Mouse (Mus musculus): ENCODE measurements around the gene Vat1l. TPM values are rescaled to one million over a fixed set of nuclear protein-coding genes. Genes with fewer than 3 reads are reported as not detected.
A peak's percentile ranks its signal among the peaks of the same experiment; 100 is the strongest.

The Vat1l gene
- polyA plus RNA-seq, 1 experiment from 2014 or later, result 0.40 TPM

- H3K4me3 ChIP-seq, result 0 out of 2 replicates have a peak overlapping the region, but pooled peaks have one; percentile 10
Measured at GRCm38 (mm10) chr8:114351643-114352427, 146.4 kb downstream of the Vat1l start.

GRCm38 (mm10) chr8:114360506-114360905 is 155.1 kb downstream of the Vat1l start:
- no peak overlapping the region for H3K4me2 ChIP-seq
- no peak overlapping the region for H3K9ac ChIP-seq
- no peaks in the 10 kb centered on the region for H3K4me1 ChIP-seq (replicated peaks)
- no peak overlapping the region for H3K27ac ChIP-seq
- H3K27me3 ChIP-seq, result no peaks in the 10 kb centered on the region
- H3K36me3 ChIP-seq, result no peaks in the 10 kb centered on the region
- no peak overlapping the region for H3K4me3 ChIP-seq
- no peak; the same call in 1 of the 2 replicates for ATAC-seq (replicated peaks; ENCODE audit: insufficient number of reproducible peaks, insufficient read depth, low FRiP score, low read depth)
- WGBS, result 50% methylated on average over 8 of the region's 8 CpGs
- no peaks in the 10 kb centered on the region for H3K9me3 ChIP-seq (replicated peaks)

More at GRCm38 (mm10) chr8:114351643-114352427, 146.4 kb downstream of the Vat1l start:
- Histone ChIP-seq H3K9me3 (replicated peaks) (no peaks in the 10 kb centered on the region), H3K36me3 (no peaks in the 10 kb centered on the region), H3K4me2 (peak overlapping the region; percentile 40; the same call in 1 of the 2 replicates), H3K27ac (no peak overlapping the region), H3K4me1 (replicated peaks) (no peaks in the 10 kb centered on the region), H3K27me3 (no peaks in the 10 kb centered on the region), H3K9ac (no peak overlapping the region)
- no peak for ATAC-seq (replicated peaks; ENCODE audit: insufficient number of reproducible peaks, insufficient read depth, low FRiP score, low read depth)
- 40% methylated on average over 14 of the region's 14 CpGs for WGBS

- no peak overlapping the region for H3K4me3 ChIP-seq
- H3K4me2 ChIP-seq, result no peak overlapping the region
- no peak for ATAC-seq (replicated peaks; ENCODE audit: insufficient number of reproducible peaks, insufficient read depth, low FRiP score, low read depth)
- H3K27me3 ChIP-seq, result no peaks in the 10 kb centered on the region
- no peaks in the 10 kb centered on the region for H3K4me1 ChIP-seq (replicated peaks)
- no peak overlapping the region for H3K27ac ChIP-seq
- WGBS, result 61% methylated on average over 5 of the region's 5 CpGs
- no peaks in the 10 kb centered on the region for H3K9me3 ChIP-seq (replicated peaks)
- no peaks in the 10 kb centered on the region for H3K36me3 ChIP-seq
- H3K9ac ChIP-seq, result no peak overlapping the region
Measured at GRCm38 (mm10) chr8:114363167-114363566, 157.8 kb downstream of the Vat1l start.

- H3K4me2 ChIP-seq, result no peak overlapping the region
- ATAC-seq (replicated peaks; ENCODE audit: insufficient number of reproducible peaks, insufficient read depth, low FRiP score, low read depth), result no peak
- WGBS, result 68% methylated on average over 8 of the region's 8 CpGs
Measured at GRCm38 (mm10) chr8:114363656-114364055, 158.2 kb downstream of the Vat1l start.

GRCm38 (mm10) chr8:114369038-114369976 is 163.9 kb downstream of the Vat1l start:
- no peak overlapping the region for H3K27ac ChIP-seq
- ATAC-seq (replicated peaks; ENCODE audit: insufficient number of reproducible peaks, insufficient read depth, low FRiP score, low read depth), result no peak

More at GRCm38 (mm10) chr8:114363656-114364055, 158.2 kb downstream of the Vat1l start:
- H3K27ac ChIP-seq, result no peak overlapping the region
- H3K9me3 ChIP-seq (replicated peaks), result no peaks in the 10 kb centered on the region
- H3K4me3 ChIP-seq, result no peak overlapping the region
- no peak overlapping the region for H3K9ac ChIP-seq
- no peaks in the 10 kb centered on the region for H3K36me3 ChIP-seq
- no peaks in the 10 kb centered on the region for H3K27me3 ChIP-seq
- H3K4me1 ChIP-seq (replicated peaks), result no peaks in the 10 kb centered on the region

GRCm38 (mm10) chr8:114374390-114374789 is 169.0 kb downstream of the Vat1l start:
- WGBS, result 69% methylated on average over 6 of the region's 6 CpGs
- ATAC-seq (replicated peaks; ENCODE audit: insufficient number of reproducible peaks, insufficient read depth, low FRiP score, low read depth), result no peak
- H3K4me2 ChIP-seq, result no peak overlapping the region
- no peak overlapping the region for H3K27ac ChIP-seq
- no peak overlapping the region for H3K9ac ChIP-seq
- no peaks in the 10 kb centered on the region for H3K36me3 ChIP-seq
- H3K9me3 ChIP-seq (replicated peaks), result no peaks in the 10 kb centered on the region
- H3K4me1 ChIP-seq (replicated peaks), result no peaks in the 10 kb centered on the region
- H3K4me3 ChIP-seq, result no peak overlapping the region
- no peaks in the 10 kb centered on the region for H3K27me3 ChIP-seq

More at GRCm38 (mm10) chr8:114369038-114369976, 163.9 kb downstream of the Vat1l start:
- Histone ChIP-seq H3K36me3 (no peaks in the 10 kb centered on the region), H3K27me3 (no peaks in the 10 kb centered on the region), H3K9ac (no peak overlapping the region), H3K4me3 (no peak overlapping the region), H3K4me2 (peak overlapping the region; percentile 40), H3K9me3 (replicated peaks) (no peaks in the 10 kb centered on the region), H3K4me1 (replicated peaks) (0 out of 2 replicates have a peak, but pooled peaks cover 2% of the 10 kb centered on the region)
- WGBS, result 33% methylated on average over 27 of the region's 27 CpGs

GRCm38 (mm10) chr8:114384189-114384588 is 178.8 kb downstream of the Vat1l start:
- H3K9ac ChIP-seq, result no peak overlapping the region
- no peak overlapping the region for H3K4me3 ChIP-seq
- no peak overlapping the region for H3K4me2 ChIP-seq
- no peaks in the 10 kb centered on the region for H3K36me3 ChIP-seq
- 77% methylated on average over 3 of the region's 3 CpGs for WGBS
- H3K27me3 ChIP-seq, result no peaks in the 10 kb centered on the region
- H3K9me3 ChIP-seq (replicated peaks), result no peaks in the 10 kb centered on the region
- H3K4me1 ChIP-seq (replicated peaks), result no peaks in the 10 kb centered on the region
- no peak overlapping the region for H3K27ac ChIP-seq
- no peak for ATAC-seq (replicated peaks; ENCODE audit: insufficient number of reproducible peaks, insufficient read depth, low FRiP score, low read depth)

- Histone ChIP-seq H3K36me3 (no peaks in the 10 kb centered on the region), H3K4me3 (no peak overlapping the region), H3K27ac (no peak overlapping the region), H3K4me1 (replicated peaks) (no peaks in the 10 kb centered on the region), H3K27me3 (no peaks in the 10 kb centered on the region), H3K9ac (no peak overlapping the region), H3K4me2 (no peak overlapping the region), H3K9me3 (replicated peaks) (no peaks in the 10 kb centered on the region)
- no peak for ATAC-seq (replicated peaks; ENCODE audit: insufficient number of reproducible peaks, insufficient read depth, low FRiP score, low read depth)
- WGBS, result 51% methylated on average over 4 of the region's 4 CpGs
Measured at GRCm38 (mm10) chr8:114387494-114387893, 182.1 kb downstream of the Vat1l start.

- WGBS, result 73% methylated on average over 12 of the region's 13 CpGs
- no peaks in the 10 kb centered on the region for H3K27me3 ChIP-seq
- no peaks in the 10 kb centered on the region for H3K36me3 ChIP-seq
- H3K4me3 ChIP-seq, result no peak overlapping the region
- H3K4me2 ChIP-seq, result no peak overlapping the region
- H3K9ac ChIP-seq, result no peak overlapping the region
- ATAC-seq (replicated peaks; ENCODE audit: insufficient number of reproducible peaks, insufficient read depth, low FRiP score, low read depth), result no peak
- no peak overlapping the region for H3K27ac ChIP-seq
- H3K4me1 ChIP-seq (replicated peaks), result no peaks in the 10 kb centered on the region
- no peaks in the 10 kb centered on the region for H3K9me3 ChIP-seq (replicated peaks)
Measured at GRCm38 (mm10) chr8:114390465-114391254, 185.2 kb downstream of the Vat1l start.

GRCm38 (mm10) chr8:114398326-114398725 is 192.9 kb downstream of the Vat1l start:
- Histone ChIP-seq H3K36me3 (no peaks in the 10 kb centered on the region), H3K4me1 (replicated peaks) (no peaks in the 10 kb centered on the region), H3K9ac (no peak overlapping the region), H3K4me2 (no peak overlapping the region), H3K4me3 (no peak overlapping the region), H3K27ac (no peak overlapping the region), H3K9me3 (replicated peaks) (no peaks in the 10 kb centered on the region), H3K27me3 (no peaks in the 10 kb centered on the region)
- no peak for ATAC-seq (replicated peaks; ENCODE audit: insufficient number of reproducible peaks, insufficient read depth, low FRiP score, low read depth)
- 72% methylated on average over 5 of the region's 5 CpGs for WGBS

- Histone ChIP-seq H3K27me3 (no peaks in the 10 kb centered on the region), H3K4me1 (replicated peaks) (no peaks in the 10 kb centered on the region)
- 90% methylated on average over 5 of the region's 5 CpGs for WGBS
Measured at GRCm38 (mm10) chr8:114399273-114399672, 193.9 kb downstream of the Vat1l start.

More at GRCm38 (mm10) chr8:114399273-114399672, 193.9 kb downstream of the Vat1l start:
- Histone ChIP-seq H3K4me3 (no peak overlapping the region), H3K9ac (no peak overlapping the region), H3K9me3 (replicated peaks) (no peaks in the 10 kb centered on the region), H3K27ac (no peak overlapping the region), H3K4me2 (no peak overlapping the region), H3K36me3 (no peaks in the 10 kb centered on the region)
- no peak for ATAC-seq (replicated peaks; ENCODE audit: insufficient number of reproducible peaks, insufficient read depth, low FRiP score, low read depth)
